Mouse (Mus musculus) spleen, embryonic (tissue): ENCODE results near the gene Fam208a.

Source experiments
- CTCF ChIA-PET: fragments of 350-600 bp; sonication (Branson Sonifier 250); formaldehyde crosslinking; loops from one replicate; lab custom pipeline; 2022; lab: Charles Lee

The Fam208a gene

GRCm38 (mm10) chr14:27412699-27413098 lies 15.9 kb upstream of the Fam208a start:
- CTCF ChIA-PET, result no interaction called here

GRCm38 (mm10) chr14:27413961-27414360 lies 14.7 kb upstream of the Fam208a start:
- CTCF ChIA-PET, result interaction anchor here (0.6 to 1.8 kb wide), 7 partner anchors 29 to 227 kb away, joined by 3 to 15 read pairs (median 3); no protein-coding TSS in a partner anchor

GRCm38 (mm10) chr14:27420816-27421215 lies 7.8 kb upstream of the Fam208a start:
- CTCF ChIA-PET, result no interaction called here

GRCm38 (mm10) chr14:27422301-27422700 lies 6.3 kb upstream of the Fam208a start:
- CTCF ChIA-PET, result interaction anchor here (0.5 kb wide), 1 partner anchor 8 kb away, joined by 3 read pairs; no protein-coding TSS in a partner anchor

GRCm38 (mm10) chr14:27428973-27429711 lies 508 bp downstream of the Fam208a start:
- CTCF ChIA-PET, result interaction anchor here (0.5 to 0.8 kb wide), 3 partner anchors 14 to 93 kb away, joined by 3 to 15 read pairs (median 3); no protein-coding TSS in a partner anchor

- CTCF ChIA-PET, result interaction anchor here (0.5 to 0.8 kb wide), 5 partner anchors 8 to 469 kb away, joined by 3 to 17 read pairs (median 4); no protein-coding TSS in a partner anchor
These were observed 1.6 kb downstream of the Fam208a start for GRCm38 (mm10) chr14:27430280-27430679.

- CTCF ChIA-PET, result no interaction called here
These were observed 3.4 kb downstream of the Fam208a start for GRCm38 (mm10) chr14:27432064-27432463.

- CTCF ChIA-PET, result no interaction called here
These were observed 7.5 kb downstream of the Fam208a start for GRCm38 (mm10) chr14:27436116-27436515.

GRCm38 (mm10) chr14:27436826-27437225 lies 8.2 kb downstream of the Fam208a start:
- CTCF ChIA-PET, result interaction anchor here (0.6 kb wide), 1 partner anchor 254 kb away, joined by 4 read pairs; no protein-coding TSS in a partner anchor

GRCm38 (mm10) chr14:27440921-27441320 lies 12.3 kb downstream of the Fam208a start:
- CTCF ChIA-PET, result no interaction called here

GRCm38 (mm10) chr14:27444851-27445281 lies 16.2 kb downstream of the Fam208a start:
- CTCF ChIA-PET, result no interaction called here

- CTCF ChIA-PET, result no interaction called here
These were observed 18.3 kb downstream of the Fam208a start for GRCm38 (mm10) chr14:27446963-27447362.

- CTCF ChIA-PET, result no interaction called here
These were observed 62.8 kb downstream of the Fam208a start for GRCm38 (mm10) chr14:27491399-27491798.

GRCm38 (mm10) chr14:27493516-27493915 lies 64.9 kb downstream of the Fam208a start:
- CTCF ChIA-PET, result no interaction called here

- CTCF ChIA-PET, result interaction anchor here (0.5 kb wide), 1 partner anchor 553 kb away, joined by 10 read pairs; no protein-coding TSS in a partner anchor
These were observed 72.5 kb downstream of the Fam208a start for GRCm38 (mm10) chr14:27501096-27501495.

- CTCF ChIA-PET, result interaction anchor here (0.6 kb wide), 1 partner anchor 10 kb away, joined by 3 read pairs; no protein-coding TSS in a partner anchor
These were observed 79.4 kb downstream of the Fam208a start, which contains the start of gene Ccdc66 for GRCm38 (mm10) chr14:27507894-27508643. Gene Ccdc66, minus strand, starts transcription at chr14:27508460.

- CTCF ChIA-PET, result no interaction called here
These were observed 80.1 kb downstream of the Fam208a start for GRCm38 (mm10) chr14:27508644-27509301.

GRCm38 (mm10) chr14:27524541-27524940 lies 95.9 kb downstream of the Fam208a start:
- CTCF ChIA-PET, result no interaction called here
